Mouse (Mus musculus) embryonic fibroblast, embryonic 13.5 days (primary cell): ENCODE results near the gene Mthfd1l.

Experiments used
- CTCF ChIP-seq: IDR thresholded peaks from 2 replicates; pipeline ENCODE4 v1.5.1; 2011; ENCODE audit warnings: mild to moderate bottlenecking, control low read depth, low read length, moderate library complexity, borderline replicate concordance; ENCODE audit not compliant: insufficient read depth
- POLR2A ChIP-seq: IDR thresholded peaks from 2 replicates; pipeline ENCODE4 v1.6.1; 2011; ENCODE audit warnings: low read depth, mild to moderate bottlenecking, control low read depth, low read length, moderate library complexity

- TF ChIP-seq POLR2A (no peak), CTCF (no peak)
Observed at GRCm38 (mm10) chr10:4188614-4189402, 215.9 kb downstream of the Mthfd1l start.
